Mouse (Mus musculus) right cerebral cortex, postnatal 10 days (tissue): ENCODE data around the gene Moap1.

Experiments used
- DNase-seq, 2 experiments: peaks; one replicate each; pipeline ENCODE4 v3.0.0; 2021; ENCODE audit warnings: low spot score in 2 of 2

Moap1 gene

DNA sequence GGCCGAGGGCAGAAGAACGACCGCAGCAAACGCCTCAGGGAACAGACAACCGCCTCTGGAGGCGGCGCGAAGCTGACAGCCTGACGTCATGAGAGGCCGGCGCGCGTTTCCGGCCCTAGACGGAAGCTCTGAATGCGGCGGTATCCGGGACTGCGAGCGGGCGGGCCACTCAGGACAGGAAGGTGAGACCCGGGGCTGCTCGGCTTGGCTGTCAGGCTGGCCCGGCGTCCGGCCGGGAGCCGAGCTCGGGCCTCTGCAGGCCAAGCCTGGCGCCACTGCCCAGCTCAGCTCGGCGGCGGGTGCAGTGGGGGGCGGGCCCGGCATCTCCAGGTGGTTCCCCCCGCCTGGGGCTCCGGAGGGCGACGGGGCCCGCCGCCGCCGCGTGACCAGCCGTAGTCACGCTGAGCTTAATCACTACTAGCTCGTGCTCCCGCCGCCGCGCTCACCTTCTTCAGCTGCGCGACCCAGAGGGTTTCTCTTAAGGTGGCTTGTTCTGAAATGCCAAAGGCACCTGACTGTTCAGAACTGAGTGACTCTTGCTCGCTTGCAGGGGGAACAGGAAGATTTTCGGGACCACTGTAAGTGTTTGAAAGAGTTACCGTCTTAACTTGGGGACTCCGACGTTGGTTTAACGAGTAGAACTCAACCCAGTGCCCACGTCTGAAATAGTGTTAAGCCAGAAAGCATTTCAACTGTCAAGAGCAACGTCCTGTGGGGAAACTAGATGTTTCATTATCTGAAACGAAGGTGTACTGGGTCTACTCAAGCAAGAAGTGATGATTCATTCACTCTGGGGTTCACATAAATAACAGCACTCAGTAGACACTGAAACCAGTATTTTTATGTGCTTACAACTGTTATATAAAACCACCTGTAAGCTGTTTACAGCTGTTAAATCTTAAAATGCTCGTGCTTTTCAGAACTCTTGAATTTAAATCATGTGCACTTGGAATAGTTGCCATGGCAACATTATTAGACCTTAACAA is at the start of gene Moap1, which contains the start of gene Tmem251:
TSS of gene Moap1 (minus strand) at position 73 of the 986 bp plus-strand sequence.
TSS of gene Tmem251 (plus strand) at position 174 of the 986 bp plus-strand sequence.
- DNase-seq: peak; percentile 94

DNA sequence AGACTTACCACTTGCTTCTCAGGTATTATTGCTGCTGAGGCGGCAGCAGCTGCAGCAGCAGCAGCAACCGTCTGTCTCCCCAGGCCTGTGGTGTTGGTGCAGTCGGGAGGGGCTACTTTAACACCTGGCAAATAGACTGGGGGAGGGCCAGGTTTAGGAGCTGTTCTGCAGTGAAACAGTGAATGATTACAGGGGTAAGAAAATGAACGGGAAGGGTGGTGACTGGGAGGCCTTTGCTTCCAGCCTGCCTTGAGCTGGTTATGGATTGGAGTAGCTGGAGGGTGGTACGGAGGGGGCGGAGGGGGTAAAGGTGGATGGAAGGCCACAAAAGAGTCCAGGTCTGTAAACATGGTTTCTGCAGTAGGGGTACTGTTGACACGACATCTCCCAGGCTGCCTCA is 44.5 kb upstream of the Moap1 start:
- DNase-seq: no peak

DNA sequence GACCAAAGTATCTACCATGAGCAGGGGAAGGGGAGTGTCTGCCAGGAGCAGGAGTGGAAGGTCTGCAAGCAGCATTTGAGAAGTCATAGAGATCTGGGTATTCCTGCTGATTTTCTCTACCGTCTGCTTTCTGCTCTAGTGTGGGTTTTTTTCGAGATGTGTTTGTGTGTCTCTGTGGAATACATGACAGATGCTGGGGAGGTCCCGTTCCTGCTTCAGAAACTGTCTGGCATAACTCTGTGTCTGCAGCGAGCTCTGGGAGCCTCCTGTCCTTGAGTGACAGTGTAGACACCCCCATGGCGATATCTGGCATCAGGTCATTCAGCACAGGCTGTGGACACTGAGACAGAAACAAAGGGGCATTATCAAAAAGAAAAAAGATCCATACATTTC is 42.1 kb upstream of the Moap1 start:
- DNase-seq: peak in 1 of 2 experiments; percentile 41

- DNase-seq: no peak
Observed at GRCm38 (mm10) chr12:102784899-102785592, 41.6 kb upstream of the Moap1 start.

GRCm38 (mm10) chr12:102782841-102783240 is 39.4 kb upstream of the Moap1 start:
- no peak for DNase-seq

GRCm38 (mm10) chr12:102779452-102779851 is 36.0 kb upstream of the Moap1 start:
- no peak for DNase-seq

DNA sequence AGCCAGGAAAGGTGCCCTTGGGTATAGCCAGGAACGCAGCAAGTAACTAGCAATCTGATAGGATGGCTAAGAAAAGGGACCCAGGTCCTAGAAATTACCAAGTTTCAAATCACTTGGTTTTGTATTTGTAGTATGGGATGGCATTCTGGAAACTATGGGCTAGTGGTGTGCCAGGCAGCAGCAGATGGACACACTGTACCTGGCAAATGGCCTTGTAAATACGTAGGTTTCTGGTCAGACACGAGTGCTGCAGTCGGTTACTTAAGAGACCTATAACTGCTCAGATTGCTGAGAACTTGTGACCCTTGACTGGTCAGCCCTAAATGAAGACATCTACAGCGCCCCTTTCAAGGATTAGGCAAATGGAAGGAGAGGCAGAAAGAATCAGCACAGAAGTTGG is 34.7 kb upstream of the Moap1 start:
- no peak for DNase-seq

GRCm38 (mm10) chr12:102776035-102776434 is 32.6 kb upstream of the Moap1 start:
- DNase-seq: no peak

- no peak for DNase-seq
Observed at GRCm38 (mm10) chr12:102772676-102773075, 29.2 kb upstream of the Moap1 start.

DNA sequence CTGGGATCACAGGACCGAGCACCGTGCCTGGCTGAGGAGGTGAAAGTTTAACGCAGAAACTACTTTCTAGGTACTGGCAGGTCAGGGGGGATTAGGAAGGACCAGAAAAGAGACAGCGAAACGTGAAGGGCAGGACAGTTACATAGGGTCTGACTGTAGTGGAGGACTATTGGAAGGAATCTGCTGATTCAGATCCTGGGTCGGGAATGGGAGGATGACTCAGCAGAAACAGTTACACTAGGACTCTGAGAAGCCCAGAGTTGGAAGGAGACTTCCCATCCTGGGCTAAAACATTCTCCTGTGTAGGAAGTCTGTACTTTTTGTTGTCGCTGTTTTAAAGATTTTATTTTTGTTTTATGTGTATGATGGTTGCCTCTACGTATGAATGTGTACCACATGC is 28.1 kb upstream of the Moap1 start:
- DNase-seq: no peak

DNA sequence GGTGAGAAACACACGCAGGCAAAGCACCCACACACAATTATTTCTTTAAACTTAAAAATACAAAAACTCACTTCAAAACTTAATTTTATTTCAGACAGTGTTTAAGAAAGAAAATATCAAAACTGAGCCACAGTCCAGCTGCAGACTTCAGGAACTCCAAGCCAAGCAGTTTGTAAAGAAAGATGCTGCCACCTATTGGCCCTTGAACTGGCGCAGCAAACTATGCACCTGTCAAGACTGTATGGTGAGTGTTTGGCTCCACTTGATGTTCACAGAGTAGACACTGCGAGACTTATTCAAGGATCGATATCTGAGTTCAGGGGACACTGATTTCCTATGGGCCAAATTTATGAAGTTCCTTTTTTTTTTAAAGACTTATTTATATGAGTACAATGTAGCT is 25.5 kb upstream of the Moap1 start:
- no peak for DNase-seq

DNA sequence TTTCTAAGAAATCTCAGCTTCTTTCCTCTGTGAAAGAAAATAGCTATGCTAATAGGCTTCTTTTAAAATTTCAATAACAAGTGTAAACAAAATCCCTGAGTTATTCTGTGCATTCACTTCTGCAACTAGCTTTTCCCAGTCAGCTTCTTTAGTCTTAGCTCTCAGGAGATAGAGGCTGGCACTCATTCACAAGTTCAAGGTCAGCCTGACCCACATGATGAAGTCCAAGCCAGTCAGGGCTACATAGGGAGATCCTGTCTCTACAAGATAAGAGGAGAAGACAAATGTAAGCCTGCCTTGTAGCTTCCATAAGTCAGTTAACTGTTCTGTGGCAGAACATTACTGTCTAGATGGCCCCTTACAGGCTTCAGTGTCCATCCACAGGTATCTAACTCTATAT is 20.2 kb upstream of the Moap1 start:
- DNase-seq: no peak

DNA sequence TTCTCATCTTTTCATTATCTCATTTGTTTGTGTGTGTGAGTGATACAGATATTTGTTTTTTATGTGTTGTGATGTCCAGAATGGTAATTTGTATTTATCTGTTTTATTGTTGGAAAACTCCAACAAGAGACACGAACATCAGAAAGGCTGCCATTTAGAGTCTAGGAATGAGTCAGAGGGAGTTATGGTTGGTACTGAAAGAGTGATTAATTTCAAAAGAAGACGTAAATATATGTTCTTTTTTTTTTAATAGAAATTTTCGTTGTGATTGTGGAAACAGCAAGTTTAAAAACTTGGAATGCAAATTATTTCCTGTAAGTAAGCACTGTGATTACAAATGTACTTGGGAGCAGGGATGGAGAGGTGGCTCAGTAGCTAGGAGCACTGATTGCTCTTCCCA is 18.2 kb upstream of the Moap1 start:
- DNase-seq: no peak

DNA sequence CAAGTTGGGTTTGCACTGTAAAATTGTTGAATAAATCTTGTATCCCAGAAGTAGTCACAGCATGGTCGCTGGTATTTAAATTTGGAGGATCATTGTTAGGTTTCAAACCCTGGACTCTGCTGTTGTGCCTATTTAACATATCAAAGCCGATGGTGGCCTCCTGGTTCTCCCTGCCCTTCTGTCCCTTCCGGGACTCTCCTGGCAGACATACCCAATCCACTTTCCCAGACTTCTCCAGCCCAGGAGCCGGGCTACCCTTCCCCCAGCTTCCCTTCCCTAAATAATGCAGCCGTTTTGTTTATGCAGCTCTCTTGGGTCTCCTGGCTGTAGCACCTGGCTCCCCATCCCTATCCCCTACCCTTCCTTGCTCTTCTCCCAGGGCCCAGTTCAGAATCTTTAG is 15.5 kb upstream of the Moap1 start:
- no peak for DNase-seq

- no peak for DNase-seq
Observed at GRCm38 (mm10) chr12:102758403-102758756, 14.9 kb upstream of the Moap1 start, which contains the start of gene Gm20604. Gm20604 (minus strand) TSS chr12:102758672.

- DNase-seq: peak; percentile 98
Observed at GRCm38 (mm10) chr12:102757689-102758402, 14.4 kb upstream of the Moap1 start, which contains the start of the genes Gm28051, Gon7 and Ubr7. Gm28051 (minus strand) TSS chr12:102757765. Gon7 (minus strand) TSS chr12:102757803. Ubr7 (plus strand) TSS chr12:102757967.

- DNase-seq: no peak
Observed at GRCm38 (mm10) chr12:102757055-102757688, 13.7 kb upstream of the Moap1 start.

DNA sequence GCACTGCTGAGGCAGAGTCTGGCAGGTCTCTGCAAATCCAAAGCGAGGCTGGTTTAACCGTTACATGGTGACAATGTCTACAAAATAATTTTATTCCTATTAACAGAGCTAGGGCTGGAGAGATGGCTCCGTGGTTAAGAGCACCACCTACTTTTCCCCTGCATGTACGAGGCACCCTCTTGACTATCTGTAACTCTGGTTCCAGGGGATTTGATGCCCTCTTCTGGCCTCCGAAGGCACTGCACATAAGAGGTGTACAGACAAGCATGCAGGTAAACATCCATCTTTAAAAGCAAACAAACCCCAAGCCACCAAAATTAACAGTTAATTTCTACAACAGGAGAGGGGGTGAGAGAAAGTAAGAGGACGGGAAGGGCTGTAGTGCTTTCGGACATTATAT is 12.8 kb upstream of the Moap1 start:
- DNase-seq: peak in 1 of 2 experiments; percentile 50

DNA sequence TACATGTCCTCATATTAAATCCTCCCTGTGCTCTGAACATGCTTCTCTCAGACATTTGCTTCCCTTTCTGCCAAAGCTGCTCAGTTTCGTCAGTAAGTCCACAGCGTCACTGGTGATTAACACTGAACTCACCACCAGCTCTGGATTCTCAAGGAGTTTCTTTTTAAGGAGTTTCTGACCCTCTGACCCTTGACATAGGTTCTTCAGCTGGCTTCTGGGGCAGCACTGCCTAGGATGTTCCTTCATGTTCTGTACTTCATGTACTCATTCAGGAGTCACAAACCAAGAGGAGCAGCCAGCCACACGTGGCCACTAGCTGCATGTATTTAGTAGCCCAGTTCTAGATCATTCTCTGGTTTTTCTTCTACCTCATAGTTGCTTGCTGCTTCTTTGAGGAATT is 4.8 kb upstream of the Moap1 start:
- DNase-seq: no peak

- DNase-seq: no peak
Observed at GRCm38 (mm10) chr12:102744839-102745238, 1.4 kb upstream of the Moap1 start.

GRCm38 (mm10) chr12:102743036-102743588 is 349 bp downstream of the Moap1 start:
- no peak for DNase-seq
